Mouse (Mus musculus): ENCODE measurements around the gene Bsdc1. TPM values are rescaled to one million over a fixed set of nuclear protein-coding genes. Genes with fewer than 3 reads are reported as not detected.

The Bsdc1 gene
- polyA plus RNA-seq, 1 experiment: 31.5 TPM

- DNase-seq (ENCODE audit: low read depth in 1 of 2, low spot score in 2 of 2): no peak
- H3K36me3 ChIP-seq (ENCODE audit: control insufficient read depth, insufficient read depth, low read length): no peaks in the 10 kb centered on the region
- no peak overlapping the region for H3K4me3 ChIP-seq (ENCODE audit: extremely low read depth, insufficient read depth, insufficient read length)
- no peak overlapping the region for H3K27ac ChIP-seq (ENCODE audit: insufficient read depth, low read length)
- no peaks in the 10 kb centered on the region for H3K27me3 ChIP-seq (ENCODE audit: control insufficient read depth, insufficient read depth, low read length)
- TF ChIP-seq POLR2A (IDR thresholded peaks at IDR 0.05; ENCODE audit: low read depth, low read length): no peak
- TF ChIP-seq CTCF (IDR thresholded peaks at IDR 0.05; ENCODE audit: extremely low read depth, insufficient read depth, insufficient read length, insufficient replicate concordance): no peak
- WGBS: 91% methylated on average over 3 of the region's 3 CpGs
- H3K4me1 ChIP-seq (ENCODE audit: control insufficient read depth, insufficient read depth, insufficient read length): peaks cover 18% of the 10 kb centered on the region; the same call in 1 of the 2 replicates
These were observed 37.6 kb downstream of the Bsdc1 start for GRCm38 (mm10) chr4:129498941-129499340.

GRCm38 (mm10) chr4:129500017-129500416, 38.6 kb downstream of the Bsdc1 start:
- 82% methylated on average over 8 of the region's 8 CpGs for WGBS
- Histone ChIP-seq H3K4me3 (ENCODE audit: extremely low read depth, insufficient read depth, insufficient read length) (no peak overlapping the region; the same call in 1 of the 2 replicates), H3K27ac (ENCODE audit: insufficient read depth, low read length) (peak overlapping the region; percentile 96), H3K36me3 (ENCODE audit: control insufficient read depth, insufficient read depth, low read length) (no peaks in the 10 kb centered on the region), H3K4me1 (ENCODE audit: control insufficient read depth, insufficient read depth, insufficient read length) (peaks cover 18% of the 10 kb centered on the region; the same call in 1 of the 2 replicates), H3K27me3 (ENCODE audit: control insufficient read depth, insufficient read depth, low read length) (no peaks in the 10 kb centered on the region)
- no peak for DNase-seq (ENCODE audit: low read depth in 1 of 2, low spot score in 2 of 2)
- no peak for TF ChIP-seq POLR2A (IDR thresholded peaks at IDR 0.05; ENCODE audit: low read depth, low read length)
- no peak for TF ChIP-seq CTCF (IDR thresholded peaks at IDR 0.05; ENCODE audit: extremely low read depth, insufficient read depth, insufficient read length, insufficient replicate concordance)

GRCm38 (mm10) chr4:129500607-129501566, 39.5 kb downstream of the Bsdc1 start:
- peak overlapping the region; percentile 96 for H3K27ac ChIP-seq (ENCODE audit: insufficient read depth, low read length)
- TF ChIP-seq POLR2A (IDR thresholded peaks at IDR 0.05; ENCODE audit: low read depth, low read length): peak; percentile 76
- TF ChIP-seq CTCF (IDR thresholded peaks at IDR 0.05; ENCODE audit: extremely low read depth, insufficient read depth, insufficient read length, insufficient replicate concordance): no peak
- DNase-seq (ENCODE audit: low read depth in 1 of 2, low spot score in 2 of 2): peak; percentile 53 to 87
- H3K4me3 ChIP-seq (ENCODE audit: extremely low read depth, insufficient read depth, insufficient read length): peak overlapping the region; percentile 67
- H3K27me3 ChIP-seq (ENCODE audit: control insufficient read depth, insufficient read depth, low read length): no peaks in the 10 kb centered on the region
- WGBS: 3% methylated on average over 47 of the region's 49 CpGs
- H3K36me3 ChIP-seq (ENCODE audit: control insufficient read depth, insufficient read depth, low read length): no peaks in the 10 kb centered on the region
- peaks cover 18% of the 10 kb centered on the region; the same call in 1 of the 2 replicates for H3K4me1 ChIP-seq (ENCODE audit: control insufficient read depth, insufficient read depth, insufficient read length)

GRCm38 (mm10) chr4:129502327-129502888, 41.0 kb downstream of the Bsdc1 start:
- no peak for DNase-seq (ENCODE audit: low read depth in 1 of 2, low spot score in 2 of 2)
- H3K4me3 ChIP-seq (ENCODE audit: extremely low read depth, insufficient read depth, insufficient read length): no peak overlapping the region
- H3K4me1 ChIP-seq (ENCODE audit: control insufficient read depth, insufficient read depth, insufficient read length): peaks cover 5% of the 10 kb centered on the region; the same call in 1 of the 2 replicates
- H3K27me3 ChIP-seq (ENCODE audit: control insufficient read depth, insufficient read depth, low read length): no peaks in the 10 kb centered on the region
- WGBS: 61% methylated on average over 9 of the region's 9 CpGs
- no peaks in the 10 kb centered on the region for H3K36me3 ChIP-seq (ENCODE audit: control insufficient read depth, insufficient read depth, low read length)
- H3K27ac ChIP-seq (ENCODE audit: insufficient read depth, low read length): no peak overlapping the region
- TF ChIP-seq POLR2A (IDR thresholded peaks at IDR 0.05; ENCODE audit: low read depth, low read length) (no peak), CTCF (IDR thresholded peaks at IDR 0.05; ENCODE audit: extremely low read depth, insufficient read depth, insufficient read length, insufficient replicate concordance) (no peak)

- DNase-seq (ENCODE audit: low read depth in 1 of 2, low spot score in 2 of 2): no peak
- Histone ChIP-seq H3K27me3 (ENCODE audit: control insufficient read depth, insufficient read depth, low read length) (no peaks in the 10 kb centered on the region), H3K4me3 (ENCODE audit: extremely low read depth, insufficient read depth, insufficient read length) (no peak overlapping the region), H3K36me3 (ENCODE audit: control insufficient read depth, insufficient read depth, low read length) (no peaks in the 10 kb centered on the region), H3K27ac (ENCODE audit: insufficient read depth, low read length) (no peak overlapping the region), H3K4me1 (ENCODE audit: control insufficient read depth, insufficient read depth, insufficient read length) (peaks cover 8% of the 10 kb centered on the region; the same call in 1 of the 2 replicates)
- TF ChIP-seq CTCF (IDR thresholded peaks at IDR 0.05; ENCODE audit: extremely low read depth, insufficient read depth, insufficient read length, insufficient replicate concordance) (no peak), POLR2A (IDR thresholded peaks at IDR 0.05; ENCODE audit: low read depth, low read length) (no peak)
- 46% methylated on average over 11 of the region's 11 CpGs for WGBS
These were observed 41.6 kb downstream of the Bsdc1 start for GRCm38 (mm10) chr4:129502901-129503444.

GRCm38 (mm10) chr4:129505511-129505910, 44.1 kb downstream of the Bsdc1 start:
- WGBS: 91% methylated on average over 3 of the region's 3 CpGs
- H3K4me3 ChIP-seq (ENCODE audit: extremely low read depth, insufficient read depth, insufficient read length): no peak overlapping the region
- DNase-seq (ENCODE audit: low read depth in 1 of 2, low spot score in 2 of 2): no peak
- H3K27ac ChIP-seq (ENCODE audit: insufficient read depth, low read length): no peak overlapping the region
- no peaks in the 10 kb centered on the region for H3K36me3 ChIP-seq (ENCODE audit: control insufficient read depth, insufficient read depth, low read length)
- TF ChIP-seq CTCF (IDR thresholded peaks at IDR 0.05; ENCODE audit: extremely low read depth, insufficient read depth, insufficient read length, insufficient replicate concordance): no peak
- no peak for TF ChIP-seq POLR2A (IDR thresholded peaks at IDR 0.05; ENCODE audit: low read depth, low read length)
- H3K4me1 ChIP-seq (ENCODE audit: control insufficient read depth, insufficient read depth, insufficient read length): peaks cover 10% of the 10 kb centered on the region; the same call in 1 of the 2 replicates
- no peaks in the 10 kb centered on the region for H3K27me3 ChIP-seq (ENCODE audit: control insufficient read depth, insufficient read depth, low read length)
